Mouse (Mus musculus) spleen, adult 12 weeks (tissue): ENCODE measurements around the gene Slc12a1.
"Not testable (repeated sequence)": the region's sequence is repeated elsewhere in the genome, so short reads cannot be mapped to it uniquely, and the experiment has no call there.

ENCODE experiments used
- DNase-seq: peaks from one replicate; pipeline ENCODE4 v3.0.0; 2022; ENCODE audit warnings: low spot score

Slc12a1 gene

GRCm38 (mm10) chr2:125152388-125152787 lies at the start of gene Slc12a1:
Slc12a1 (plus strand) TSS chr2:125152505.
- DNase-seq, result no peak

GRCm38 (mm10) chr2:125104491-125104890 lies 47.8 kb upstream of the Slc12a1 start:
- not testable (repeated sequence) for DNase-seq

GRCm38 (mm10) chr2:125106536-125106935 lies 45.8 kb upstream of the Slc12a1 start:
- not testable (repeated sequence) for DNase-seq

GRCm38 (mm10) chr2:125119381-125120110 lies 32.8 kb upstream of the Slc12a1 start:
- no peak for DNase-seq

- DNase-seq, result no peak
Observed at GRCm38 (mm10) chr2:125122288-125122623, 30.0 kb upstream of the Slc12a1 start.

GRCm38 (mm10) chr2:125122624-125123476 lies 29.5 kb upstream of the Slc12a1 start:
- DNase-seq, result peak; percentile 62

- peak; percentile 81 for DNase-seq
Observed at GRCm38 (mm10) chr2:125123477-125123852, 28.8 kb upstream of the Slc12a1 start, which contains the start of gene Myef2. Myef2 (minus strand) TSS chr2:125123661.

- DNase-seq, result no peak
Observed at GRCm38 (mm10) chr2:125125824-125126223, 26.5 kb upstream of the Slc12a1 start.

- DNase-seq, result no peak
Observed at GRCm38 (mm10) chr2:125126792-125127191, 25.5 kb upstream of the Slc12a1 start.

GRCm38 (mm10) chr2:125134113-125134512 lies 18.2 kb upstream of the Slc12a1 start:
- DNase-seq, result no peak

- peak; percentile 12 for DNase-seq
Observed at GRCm38 (mm10) chr2:125135903-125136811, 16.1 kb upstream of the Slc12a1 start, which contains the start of gene Ctxn2. Ctxn2 (plus strand) TSS chr2:125136692.

- DNase-seq, result no peak
Observed at GRCm38 (mm10) chr2:125136846-125137245, 15.5 kb upstream of the Slc12a1 start.

- DNase-seq, result no peak
Observed at GRCm38 (mm10) chr2:125142336-125142735, 10.0 kb upstream of the Slc12a1 start.

- no peak for DNase-seq
Observed at GRCm38 (mm10) chr2:125154294-125154693, 2.0 kb downstream of the Slc12a1 start.

GRCm38 (mm10) chr2:125155504-125155903 lies 3.2 kb downstream of the Slc12a1 start:
- DNase-seq, result no peak

GRCm38 (mm10) chr2:125162012-125162470 lies 9.7 kb downstream of the Slc12a1 start:
- no peak for DNase-seq

- DNase-seq, result no peak
Observed at GRCm38 (mm10) chr2:125178225-125178798, 26.0 kb downstream of the Slc12a1 start.

- DNase-seq, result no peak
Observed at GRCm38 (mm10) chr2:125187904-125188303, 35.6 kb downstream of the Slc12a1 start.

- no peak for DNase-seq
Observed at GRCm38 (mm10) chr2:125189197-125189596, 36.9 kb downstream of the Slc12a1 start.

GRCm38 (mm10) chr2:125192905-125193304 lies 40.6 kb downstream of the Slc12a1 start:
- DNase-seq, result no peak

- no peak for DNase-seq
Observed at GRCm38 (mm10) chr2:125196771-125197170, 44.5 kb downstream of the Slc12a1 start.
